Mouse (Mus musculus) ES-Bruce4 (cell line): ENCODE results near the gene Neurl1b.

ENCODE experiments used
- CTCF ChIP-seq: IDR thresholded peaks from one replicate; pipeline ENCODE4 v1.8.1; 2011; ENCODE audit warnings: low read depth, low read length
- EP300 ChIP-seq: IDR thresholded peaks from 2 replicates; pipeline ENCODE4 v1.6.1; 2011; ENCODE audit warnings: low read depth, low read length; ENCODE audit not compliant: insufficient read depth
- POLR2A ChIP-seq: IDR thresholded peaks from one replicate; pipeline ENCODE4 v1.8.1; 2011; ENCODE audit warnings: low read length; ENCODE audit not compliant: insufficient read depth

DNA sequence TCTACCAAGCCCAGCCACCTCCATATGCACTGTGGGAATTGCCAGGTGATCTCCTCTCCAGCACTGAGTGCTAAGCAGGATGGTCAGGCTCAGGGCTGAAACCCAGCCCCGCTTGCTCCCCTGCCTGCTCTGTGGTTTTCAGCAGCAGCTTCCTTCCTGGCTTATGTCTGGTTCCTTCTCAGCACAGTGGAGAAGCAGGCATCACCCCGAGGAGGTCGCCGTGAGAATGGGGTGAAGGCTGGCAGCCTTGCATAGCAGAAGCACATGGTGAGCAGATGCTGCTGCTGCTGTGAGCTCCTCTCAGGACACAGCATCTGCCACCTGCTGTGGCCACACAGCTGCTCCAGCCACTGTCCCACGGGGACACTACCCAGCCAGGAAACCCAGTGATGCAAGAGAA is 33.0 kb upstream of the Neurl1b start:
- TF ChIP-seq CTCF (no peak), POLR2A (no peak), EP300 (no peak)
